Mouse (Mus musculus) hindbrain, embryonic 11.5 days (tissue): Measurements from ENCODE around the gene Tenm4. TPM values are rescaled to one million over a fixed set of nuclear protein-coding genes. Genes with fewer than 3 reads are reported as not detected.

Source experiments
- ATAC-seq: fragments of 200-750 bp; cut with Nextera tagmentation; 2 replicates; pipeline ENCODE4 v1.8.0; 2017; ENCODE audit warnings: mild to moderate bottlenecking, moderate TSS enrichment, moderate library complexity; ENCODE audit not compliant: low FRiP score
- DNase-seq: peaks from one replicate; pipeline ENCODE4 v3.0.0-alpha.2; 2015; ENCODE audit warnings: low spot score
- H3K27ac ChIP-seq: fragments of 300-500 bp; sonication (generic); 2 replicates; pipeline ENCODE4 v1.5.1; 2014; ENCODE audit warnings: mild to moderate bottlenecking, low read depth, low read length
- H3K27me3 ChIP-seq: fragments of 300-500 bp; sonication (generic); 2 replicates; pipeline ENCODE4 v1.6.1; 2014; ENCODE audit warnings: mild to moderate bottlenecking, low read length, moderate library complexity, mixed read lengths; ENCODE audit not compliant: control insufficient read depth, insufficient read depth
- H3K36me3 ChIP-seq: fragments of 300-500 bp; sonication (generic); 2 replicates; pipeline ENCODE4 v1.6.1; 2014; ENCODE audit warnings: mild to moderate bottlenecking, low read length, moderate library complexity, mixed read lengths; ENCODE audit not compliant: control insufficient read depth, insufficient read depth
- H3K4me1 ChIP-seq: fragments of 300-500 bp; sonication (generic); replicated peaks from 2 replicates; pipeline ENCODE4 v1.6.1; 2014; ENCODE audit warnings: low read length, mixed read lengths; ENCODE audit not compliant: control insufficient read depth, insufficient read depth
- H3K4me2 ChIP-seq: fragments of 300-500 bp; sonication (generic); replicated peaks from 2 replicates; pipeline ENCODE4 v1.6.1; 2014; ENCODE audit warnings: mild to moderate bottlenecking, low read depth, low read length
- H3K4me3 ChIP-seq: fragments of 300-500 bp; sonication (generic); 2 replicates; pipeline ENCODE4 v1.5.1; 2014; ENCODE audit warnings: low read depth, low read length
- H3K9ac ChIP-seq: fragments of 300-500 bp; sonication (generic); 2 replicates; pipeline ENCODE4 v1.6.1; 2014; ENCODE audit warnings: low read depth, low read length
- H3K9me3 ChIP-seq: fragments of 300-500 bp; sonication (generic); 2 replicates; pipeline ENCODE4 v1.6.1; 2016; ENCODE audit warnings: low read length; ENCODE audit not compliant: control insufficient read depth
- WGBS: fragments of 180-500 bp; shearing (Covaris S2); extraction: QIAGEN DNeasy Blood & Tissue Kit; methylation state at CpG from one replicate; pipeline ENCODE4 v1.1.7; 2014; 5-methylcytosine and 5-hydroxymethylcytosine counted together
- polyA plus RNA-seq: library from polyadenylated mRNA; unstranded; fragments of >200 nt; fragmentation: Nextera tagmentation; extraction: Ambion mirVana; gene quantifications from 2 replicates; pipeline ENCODE4 v1.2.1, GENCODE M21; 2014

The Tenm4 gene
- polyA plus RNA-seq, 1 experiment from 2014 or later = 24.0 TPM

DNA sequence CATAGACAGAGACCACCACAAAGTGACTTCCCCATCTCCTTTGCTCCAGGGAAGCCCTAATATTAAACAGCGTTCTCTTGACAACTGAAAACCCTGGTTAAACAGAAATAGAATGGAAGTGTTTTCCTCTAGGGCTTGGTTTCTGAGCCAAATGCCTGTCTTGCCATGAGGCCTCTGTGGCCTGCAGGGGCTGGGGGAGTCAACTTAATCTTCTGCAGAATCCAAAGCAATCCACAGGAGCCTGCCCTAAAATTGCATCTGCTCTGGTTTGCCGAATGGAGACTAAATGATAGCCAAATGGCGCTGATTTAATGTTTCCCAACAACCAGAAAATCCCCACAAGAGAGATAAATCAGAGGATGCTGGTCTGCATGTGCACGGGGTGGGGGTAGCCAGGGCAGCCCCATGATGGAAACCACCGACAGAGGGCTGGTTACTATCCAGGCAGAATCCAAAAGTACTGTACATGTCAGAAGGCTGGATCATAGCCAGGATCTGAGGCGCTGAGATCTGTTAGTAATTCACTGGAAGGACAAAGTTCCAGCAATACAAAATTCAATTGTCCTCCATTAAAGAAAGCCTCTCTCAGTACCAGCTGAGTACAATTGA is 663.7 kb downstream of the Tenm4 start:
- Histone ChIP-seq H3K27ac (no peak overlapping the region), H3K36me3 (no peaks in the 10 kb centered on the region), H3K4me2 (no peak overlapping the region), H3K27me3 (no peaks in the 10 kb centered on the region), H3K4me3 (no peak overlapping the region), H3K9ac (no peak overlapping the region), H3K4me1 (no peaks in the 10 kb centered on the region), H3K9me3 (no peaks in the 10 kb centered on the region)
- DNase-seq (no peak), ATAC-seq (no peak)
- 82% methylated on average over 6 of the region's 6 CpGs for WGBS

- Histone ChIP-seq H3K36me3 (no peaks in the 10 kb centered on the region), H3K4me3 (no peak overlapping the region), H3K4me1 (no peaks in the 10 kb centered on the region), H3K27ac (no peak overlapping the region), H3K4me2 (no peak overlapping the region), H3K27me3 (no peaks in the 10 kb centered on the region), H3K9ac (no peak overlapping the region), H3K9me3 (no peaks in the 10 kb centered on the region)
- no peak for DNase-seq
- ATAC-seq = no peak
- WGBS = 78% methylated on average over 2 of the region's 2 CpGs
These were observed 664.3 kb downstream of the Tenm4 start for GRCm38 (mm10) chr7:96835313-96835712.

- ATAC-seq (no peak; the same call in 1 of the 2 replicates), DNase-seq (no peak)
- no peak overlapping the region for H3K27ac ChIP-seq
- H3K4me3 ChIP-seq = no peak overlapping the region
- no peak overlapping the region for H3K4me2 ChIP-seq
- no peaks in the 10 kb centered on the region for H3K9me3 ChIP-seq
- H3K36me3 ChIP-seq = no peaks in the 10 kb centered on the region
- WGBS = 81% methylated on average over 8 of the region's 8 CpGs
- H3K9ac ChIP-seq = no peak overlapping the region
- no peaks in the 10 kb centered on the region for H3K27me3 ChIP-seq
- peaks cover 8% of the 10 kb centered on the region; the same call in 1 of the 2 replicates for H3K4me1 ChIP-seq
These were observed 667.3 kb downstream of the Tenm4 start for GRCm38 (mm10) chr7:96838271-96838841.

- Histone ChIP-seq H3K9ac (no peak overlapping the region), H3K27ac (no peak overlapping the region), H3K4me3 (no peak overlapping the region), H3K9me3 (no peaks in the 10 kb centered on the region), H3K4me1 (peaks cover 8% of the 10 kb centered on the region; the same call in 1 of the 2 replicates), H3K36me3 (no peaks in the 10 kb centered on the region), H3K27me3 (no peaks in the 10 kb centered on the region), H3K4me2 (no peak overlapping the region)
- ATAC-seq = no peak
- WGBS = 91% methylated on average over 4 of the region's 4 CpGs
- DNase-seq = no peak
These were observed 667.9 kb downstream of the Tenm4 start for GRCm38 (mm10) chr7:96838926-96839325.

DNA sequence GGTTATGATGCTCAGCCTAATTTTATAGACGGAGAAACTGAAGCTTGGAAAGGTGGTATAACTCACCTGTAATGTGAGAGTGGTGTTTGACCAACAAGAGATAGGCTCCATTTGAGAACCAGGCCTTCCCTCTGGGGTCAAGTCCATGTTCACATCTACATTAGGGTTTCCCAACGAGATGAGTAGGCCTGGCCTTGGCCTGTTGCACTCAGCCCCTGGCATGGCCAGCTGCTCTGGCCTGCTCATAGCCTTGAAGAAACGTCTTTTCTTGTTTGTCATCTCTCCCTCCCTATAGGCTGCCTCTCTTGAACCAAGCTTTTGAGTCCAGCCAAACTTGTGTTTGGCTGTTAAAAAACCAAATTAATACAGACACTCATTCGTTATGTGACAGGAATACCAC is 668.5 kb downstream of the Tenm4 start:
- Histone ChIP-seq H3K4me2 (no peak overlapping the region), H3K9ac (no peak overlapping the region), H3K36me3 (no peaks in the 10 kb centered on the region), H3K9me3 (no peaks in the 10 kb centered on the region), H3K4me3 (no peak overlapping the region), H3K27ac (no peak overlapping the region), H3K27me3 (no peaks in the 10 kb centered on the region), H3K4me1 (peaks cover 10% of the 10 kb centered on the region; the same call in 1 of the 2 replicates)
- no peak for DNase-seq
- no peak for ATAC-seq
- WGBS = 81% methylated on average over 4 of the region's 4 CpGs

- H3K4me1 ChIP-seq = peaks cover 10% of the 10 kb centered on the region; the same call in 1 of the 2 replicates
- H3K4me3 ChIP-seq = no peak overlapping the region
- ATAC-seq = peak; percentile 47; the same call in 1 of the 2 replicates
- H3K9ac ChIP-seq = no peak overlapping the region
- DNase-seq = no peak
- H3K4me2 ChIP-seq = no peak overlapping the region
- no peak overlapping the region for H3K27ac ChIP-seq
- WGBS = 46% methylated on average over 12 of the region's 12 CpGs
- H3K27me3 ChIP-seq = no peaks in the 10 kb centered on the region
- no peaks in the 10 kb centered on the region for H3K9me3 ChIP-seq
- no peaks in the 10 kb centered on the region for H3K36me3 ChIP-seq
These were observed 671.6 kb downstream of the Tenm4 start for GRCm38 (mm10) chr7:96842477-96843255.

DNA sequence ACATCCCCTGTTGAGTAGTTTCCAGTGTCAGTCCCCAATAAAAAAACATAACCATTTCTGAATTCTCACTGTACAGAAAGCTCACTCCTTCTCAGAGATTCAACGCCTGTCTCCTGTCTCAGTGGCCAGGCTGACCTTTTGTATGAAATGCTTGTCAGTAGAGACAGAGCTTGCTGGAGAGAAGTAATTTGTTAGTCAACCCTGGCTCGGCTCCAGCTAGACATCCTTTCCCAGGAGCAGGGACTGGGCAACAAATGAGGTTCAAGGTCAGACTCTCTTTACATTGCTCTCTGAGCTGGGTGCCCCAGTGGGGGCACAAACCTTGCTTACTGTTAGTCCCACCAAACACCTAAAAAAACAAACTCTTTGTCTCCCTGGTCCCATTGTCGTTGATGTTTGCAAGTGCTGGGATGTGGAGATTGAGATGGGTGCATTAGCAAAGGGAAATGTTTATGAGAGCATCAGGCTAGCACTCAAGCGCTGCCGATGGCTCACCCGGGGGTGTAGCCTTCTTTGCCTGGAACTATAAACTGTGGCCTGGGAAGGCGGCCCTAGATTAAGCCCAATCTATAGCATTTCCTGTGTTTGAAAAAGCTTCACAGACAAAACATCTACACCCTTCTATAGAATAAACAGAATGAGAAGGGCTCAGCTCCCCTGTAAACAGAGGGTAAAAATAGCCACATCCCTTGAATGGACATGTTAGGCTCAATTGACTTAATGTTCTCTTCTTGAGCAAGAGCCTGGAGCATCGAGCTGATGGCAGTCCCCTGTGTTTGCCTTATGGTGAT is 673.3 kb downstream of the Tenm4 start:
- Histone ChIP-seq H3K4me3 (no peak overlapping the region), H3K27me3 (no peaks in the 10 kb centered on the region), H3K9ac (no peak overlapping the region), H3K27ac (peak overlapping the region; percentile 39; the same call in 1 of the 2 replicates), H3K36me3 (no peaks in the 10 kb centered on the region), H3K4me1 (peaks cover 10% of the 10 kb centered on the region; the same call in 1 of the 2 replicates), H3K9me3 (no peaks in the 10 kb centered on the region), H3K4me2 (no peak overlapping the region)
- peak; percentile 39; the same call in 1 of the 2 replicates for ATAC-seq
- 73% methylated on average over 8 of the region's 8 CpGs for WGBS
- no peak for DNase-seq

DNA sequence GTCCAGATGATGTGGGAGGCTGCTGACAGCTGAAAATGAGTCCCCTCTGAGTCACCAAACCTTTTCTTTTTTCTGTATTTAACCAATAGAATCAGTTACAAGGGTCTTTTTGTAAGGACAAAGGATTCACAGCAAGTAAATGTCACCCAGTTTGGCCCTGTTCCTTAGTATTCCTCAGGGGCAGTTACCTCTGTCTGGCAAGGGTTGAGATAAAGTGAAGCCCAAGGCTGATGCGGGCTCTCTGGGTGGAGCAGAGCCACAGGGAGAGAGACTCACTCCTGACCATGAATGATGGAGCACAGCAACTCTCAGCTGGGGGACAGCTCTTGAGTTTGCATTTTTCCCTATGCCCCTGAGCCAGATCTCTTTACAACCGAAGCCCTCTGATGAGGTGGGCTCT is 681.7 kb downstream of the Tenm4 start:
- no peak for DNase-seq
- 85% methylated on average over 2 of the region's 2 CpGs for WGBS

More for the DNA sequence above, 681.7 kb downstream of the Tenm4 start:
- no peaks in the 10 kb centered on the region for H3K27me3 ChIP-seq
- no peaks in the 10 kb centered on the region for H3K36me3 ChIP-seq
- no peak for ATAC-seq
- H3K27ac ChIP-seq = no peak overlapping the region
- H3K4me3 ChIP-seq = no peak overlapping the region
- H3K9ac ChIP-seq = no peak overlapping the region
- no peaks in the 10 kb centered on the region for H3K9me3 ChIP-seq
- H3K4me2 ChIP-seq = no peak overlapping the region
- H3K4me1 ChIP-seq = no peaks in the 10 kb centered on the region
